Mouse (Mus musculus): ENCODE results near the gene Abcc12. TPM values are rescaled to one million over a fixed set of nuclear protein-coding genes. Genes with fewer than 3 reads are reported as not detected.

Gene Abcc12
- polyA plus RNA-seq, 1 experiment, result 0.12 TPM

- WGBS, result 83% methylated on average over 4 of the region's 4 CpGs
- DNase-seq, result no peak
- H3K4me3 ChIP-seq (replicated peaks; ENCODE audit: extremely low read depth, low read depth, low read length), result no peak overlapping the region
- TF ChIP-seq POLR2A (IDR thresholded peaks at IDR 0.05; ENCODE audit: borderline replicate concordance, extremely low read depth, low read depth, low read length), result no peak
- TF ChIP-seq CTCF (IDR thresholded peaks at IDR 0.05; ENCODE audit: insufficient read depth, low read length), result no peak
- H3K4me1 ChIP-seq (ENCODE audit: control insufficient read depth, insufficient read depth, low read length), result no peaks in the 10 kb centered on the region
Measured at GRCm38 (mm10) chr8:86449870-86450515, 130.5 kb downstream of the Abcc12 start.

GRCm38 (mm10) chr8:86445516-86445915, 135.0 kb downstream of the Abcc12 start:
- no peak for TF ChIP-seq CTCF (IDR thresholded peaks at IDR 0.05; ENCODE audit: insufficient read depth, low read length)
- no peak for TF ChIP-seq POLR2A (IDR thresholded peaks at IDR 0.05; ENCODE audit: borderline replicate concordance, extremely low read depth, low read depth, low read length)
- DNase-seq, result no peak
- no peaks in the 10 kb centered on the region for H3K4me1 ChIP-seq (ENCODE audit: control insufficient read depth, insufficient read depth, low read length)
- H3K4me3 ChIP-seq (replicated peaks; ENCODE audit: extremely low read depth, low read depth, low read length), result no peak overlapping the region
- 67% methylated on average over 4 of the region's 4 CpGs for WGBS

- Histone ChIP-seq H3K4me3 (replicated peaks; ENCODE audit: extremely low read depth, low read depth, low read length) (no peak overlapping the region), H3K4me1 (ENCODE audit: control insufficient read depth, insufficient read depth, low read length) (no peaks in the 10 kb centered on the region)
- 80% methylated on average over 2 of the region's 2 CpGs for WGBS
- no peak for TF ChIP-seq POLR2A (IDR thresholded peaks at IDR 0.05; ENCODE audit: borderline replicate concordance, extremely low read depth, low read depth, low read length)
- TF ChIP-seq CTCF (IDR thresholded peaks at IDR 0.05; ENCODE audit: insufficient read depth, low read length), result no peak
- DNase-seq, result no peak
Measured at GRCm38 (mm10) chr8:86443744-86444143, 136.7 kb downstream of the Abcc12 start.

DNA sequence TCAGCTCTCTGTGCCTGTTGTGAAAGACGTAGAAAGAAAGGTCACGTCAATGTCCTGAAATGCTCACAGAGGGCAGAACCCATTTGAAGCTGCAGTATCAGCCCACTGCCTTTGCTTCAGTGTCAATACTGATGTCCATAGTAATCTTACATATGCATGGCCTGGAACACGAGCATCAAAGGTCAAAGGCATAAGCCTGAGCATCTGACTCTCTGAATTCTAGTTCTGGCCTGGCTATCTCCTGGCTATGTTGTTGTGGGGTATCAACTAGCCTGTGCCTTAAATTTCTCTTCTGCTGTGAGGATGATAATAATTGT, 141.5 kb downstream of the Abcc12 start:
- DNase-seq, result no peak
- WGBS, result 81% methylated on average over 3 of the region's 3 CpGs
- H3K4me1 ChIP-seq (ENCODE audit: control insufficient read depth, insufficient read depth, low read length), result no peaks in the 10 kb centered on the region
- no peak for TF ChIP-seq POLR2A (IDR thresholded peaks at IDR 0.05; ENCODE audit: borderline replicate concordance, extremely low read depth, low read depth, low read length)
- TF ChIP-seq CTCF (IDR thresholded peaks at IDR 0.05; ENCODE audit: insufficient read depth, low read length), result no peak
- H3K4me3 ChIP-seq (replicated peaks; ENCODE audit: extremely low read depth, low read depth, low read length), result no peak overlapping the region

DNA sequence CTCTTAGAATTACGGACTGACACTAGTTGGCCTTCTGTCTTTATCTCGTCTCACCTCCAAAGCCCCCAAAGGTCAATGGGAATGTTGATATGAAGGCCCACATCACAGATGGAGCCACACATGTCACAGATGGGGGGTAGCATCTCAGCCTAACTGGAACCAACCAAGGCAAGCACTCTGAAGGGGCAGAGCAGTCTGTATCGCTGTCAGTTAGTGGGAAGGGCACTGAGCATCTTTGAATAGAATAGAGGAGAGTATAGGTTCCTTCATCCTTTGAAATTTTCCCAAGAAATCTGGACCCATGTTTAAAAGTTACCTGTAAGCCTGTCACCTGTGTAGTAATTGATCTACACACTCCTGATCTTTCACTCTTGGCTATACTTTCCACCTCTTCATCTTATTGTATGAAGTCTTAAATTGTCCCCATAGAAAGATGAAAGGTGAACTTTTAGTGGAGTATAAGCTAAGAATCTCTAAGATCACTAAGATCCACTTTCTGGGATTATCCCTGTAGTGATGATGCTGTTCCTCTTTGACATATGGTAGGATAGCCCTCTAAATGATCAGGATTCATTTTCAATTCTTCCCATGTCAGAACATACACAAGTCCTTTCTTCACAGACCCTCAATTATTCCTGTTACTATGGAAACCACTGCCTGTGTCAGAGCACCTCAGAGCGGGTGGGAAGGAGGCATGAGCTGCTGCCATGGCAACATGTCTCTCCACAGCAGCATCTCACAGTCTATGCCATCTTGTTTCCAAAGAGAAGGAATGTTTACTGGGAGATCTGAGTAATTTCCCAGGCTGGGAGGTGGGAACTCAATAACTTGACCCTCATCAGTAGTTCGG, 142.1 kb downstream of the Abcc12 start:
- DNase-seq, result no peak
- TF ChIP-seq POLR2A (IDR thresholded peaks at IDR 0.05; ENCODE audit: borderline replicate concordance, extremely low read depth, low read depth, low read length), result no peak
- no peak for TF ChIP-seq CTCF (IDR thresholded peaks at IDR 0.05; ENCODE audit: insufficient read depth, low read length)
- Histone ChIP-seq H3K4me3 (replicated peaks; ENCODE audit: extremely low read depth, low read depth, low read length) (no peak overlapping the region), H3K4me1 (ENCODE audit: control insufficient read depth, insufficient read depth, low read length) (no peaks in the 10 kb centered on the region)
- WGBS, result 65% methylated on average over 5 of the region's 5 CpGs

DNA sequence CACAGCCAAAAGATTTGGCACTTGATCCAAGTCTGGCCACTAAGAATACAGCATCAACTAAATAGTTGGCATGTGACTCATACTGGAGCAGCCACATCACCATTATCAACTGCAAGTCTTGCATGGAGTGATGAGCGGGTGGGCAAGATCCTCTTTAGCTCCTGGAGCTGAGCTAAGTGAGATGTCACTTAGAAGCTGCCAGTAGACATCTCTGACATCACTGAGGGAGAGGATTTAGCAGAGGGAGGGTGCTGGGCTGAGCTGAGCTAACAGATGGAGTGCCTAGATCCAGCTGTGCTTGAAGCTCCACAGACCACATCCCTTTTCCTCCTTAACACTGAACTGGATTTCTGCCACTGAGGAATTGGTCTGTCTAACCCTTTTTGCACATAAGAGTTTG, 143.1 kb downstream of the Abcc12 start:
- no peak for TF ChIP-seq POLR2A (IDR thresholded peaks at IDR 0.05; ENCODE audit: borderline replicate concordance, extremely low read depth, low read depth, low read length)
- no peak for TF ChIP-seq CTCF (IDR thresholded peaks at IDR 0.05; ENCODE audit: insufficient read depth, low read length)
- WGBS, result 77% methylated on average over 1 of the region's 1 CpGs
- Histone ChIP-seq H3K4me1 (ENCODE audit: control insufficient read depth, insufficient read depth, low read length) (no peaks in the 10 kb centered on the region), H3K4me3 (replicated peaks; ENCODE audit: extremely low read depth, low read depth, low read length) (no peak overlapping the region)
- no peak for DNase-seq

Other genes starting within 250 kb of the Abcc12 start
- 56.4 and 61.4 TPM in 2 replicates for gene Lonp2, start 43.4 kb upstream of the Abcc12 start, polyA plus RNA-seq (2012; rRNA removed)
- gene Gm10638, start 165.0 kb upstream of the Abcc12 start, polyA plus RNA-seq (2012; rRNA removed), result 3.9 and 5.4 TPM in 2 replicates
- 21.3 and 27.5 TPM in 2 replicates for gene Siah1a, start 165.2 kb upstream of the Abcc12 start, polyA plus RNA-seq (2012; rRNA removed)

Measured in lung, adult 2 months (tissue).